Mouse (Mus musculus) CH12.LX (cell line): Measurements from ENCODE around the gene Npcd.

Experiments
- CTCF ChIP-seq, 2 experiments: IDR thresholded peaks in 1 of 2; conservative IDR thresholded peaks in 1 of 2; 2 replicates each; pipeline ENCODE4 v1.5.1; 2011 to 2012; ENCODE audit warnings: low read depth in 2 of 2, low read length in 2 of 2, improper control_type of control experiment in 1 of 2, inconsistent platforms in 1 of 2, mild to moderate bottlenecking in 1 of 2, moderate library complexity in 1 of 2
- JUND ChIP-seq: conservative IDR thresholded peaks from 2 replicates; pipeline ENCODE4 v1.6.1; 2011; ENCODE audit warnings: low read depth, low read length, improper control_type of control experiment
- ZNF384 ChIP-seq: IDR thresholded peaks from 2 replicates; pipeline ENCODE4 v1.6.1; 2012; ENCODE audit warnings: low read depth, low read length, improper control_type of control experiment, inconsistent platforms

- TF ChIP-seq ZNF384 (no peak), JUND (no peak), CTCF (conservative IDR thresholded peaks at IDR 0.05 in 1 of 2, IDR thresholded peaks at IDR 0.05 in 1 of 2; ENCODE audit: low read depth in 2 of 2, low read length in 2 of 2) (peak; percentile 8 to 39; a peak in 2 of 4 replicates)
Observed at GRCm38 (mm10) chr15:79747998-79748397, 86.0 kb downstream of the Npcd start.
